Mouse (Mus musculus): ENCODE results near the gene Gm14124.
"Not testable (repeated sequence)": the region's sequence is repeated elsewhere in the genome, so short reads cannot be mapped to it uniquely, and the experiment has no call there.

GRCm38 (mm10) chr2:150223263-150223662 lies 34.1 kb upstream of the Gm14124 start:
- TF ChIP-seq CTCF, EP300 (IDR thresholded peaks at IDR 0.05; ENCODE audit: low read depth): not testable (repeated sequence)
